ENCODE assay signal across 8 mouse cellular contexts in the genomic region with DNA sequence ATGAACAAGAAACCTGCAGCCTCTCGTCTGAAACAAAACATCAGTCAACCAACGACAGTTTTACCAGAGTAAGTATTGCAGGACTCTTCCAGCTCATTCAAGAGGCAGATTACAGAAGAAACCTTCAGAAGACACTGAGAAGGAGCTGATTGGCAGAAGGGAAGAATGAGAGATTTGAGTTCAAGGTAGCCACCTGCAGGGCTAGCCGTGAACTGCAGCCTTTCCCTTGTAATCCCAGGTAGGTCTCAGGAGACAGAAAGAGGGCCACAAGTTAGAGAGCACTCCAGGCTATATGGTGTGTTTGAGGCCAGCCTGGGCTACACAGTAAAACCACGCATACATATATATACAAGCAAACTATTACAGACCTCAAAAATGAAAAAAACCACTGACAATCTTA. TPM values are rescaled to one million over a fixed set of nuclear protein-coding genes. Genes with fewer than 3 reads are reported as not detected.
DNase-seq lines count a peak whose midpoint lies in the region; ATAC-seq and TF ChIP-seq lines count a peak whose summit lies in the region.

No protein-coding gene starts in this region.

- H3K4me1 ChIP-seq in forebrain, postnatal 0 days (ENCODE audit: insufficient read depth): no peaks in the 10 kb centered on the region; the same call in 1 of the 2 replicates
- peaks cover 9% of the 10 kb centered on the region; the same call in 1 of the 2 replicates for H3K4me1 ChIP-seq in forebrain, embryonic 13.5 days

- H3K9me3 ChIP-seq in forebrain, postnatal 0 days (ENCODE audit: low read length): no peaks in the 10 kb centered on the region
- H3K9me3 ChIP-seq in forebrain, embryonic 13.5 days (replicated peaks): no peaks in the 10 kb centered on the region

- WGBS in forebrain, postnatal 0 days: 81% methylated on average over 4 of the region's 4 CpGs
- 75% methylated on average over 4 of the region's 4 CpGs for WGBS in forebrain, embryonic 13.5 days

- no peak overlapping the region for H3K4me3 ChIP-seq in forebrain, postnatal 0 days (ENCODE audit: low read depth, low read length)
- no peak overlapping the region for H3K4me3 ChIP-seq in forebrain, embryonic 13.5 days

- no peaks in the 10 kb centered on the region for H3K36me3 ChIP-seq in forebrain, postnatal 0 days (ENCODE audit: insufficient read depth)
- H3K36me3 ChIP-seq in forebrain, embryonic 13.5 days (ENCODE audit: poor library complexity, severe bottlenecking): no peaks in the 10 kb centered on the region

- TF ChIP-seq CTCF in forebrain, postnatal 0 days (IDR thresholded peaks at IDR 0.05; ENCODE audit: low read depth): peak; percentile 64

- intact Hi-C loops in left cerebral cortex, postnatal 14 days (cut with DNase I): loop anchor here (10.0 kb wide), 1 partner anchor 197 kb away; no protein-coding TSS in a partner anchor

- no peaks in the 10 kb centered on the region for H3K27me3 ChIP-seq in forebrain, postnatal 0 days (ENCODE audit: insufficient read depth, low read length)
- H3K27me3 ChIP-seq in forebrain, embryonic 13.5 days: no peaks in the 10 kb centered on the region

- DNase-seq in forebrain, postnatal 0 days: no peak
- DNase-seq in urinary bladder, postnatal 25 days (ENCODE audit: low spot score): peak; percentile 40
- no peak for DNase-seq in urinary bladder, postnatal 10 days (ENCODE audit: low spot score)
- DNase-seq in frontal cortex, postnatal 36 days (ENCODE audit: low spot score in 2 of 2): peak; percentile 41 to 71
- peak; percentile 53 to 76 for DNase-seq in left cerebral cortex, postnatal 14 days (ENCODE audit: low spot score in 2 of 2)
- peak; percentile 13 for DNase-seq in retina, postnatal 7 days (ENCODE audit: low read depth, low spot score)
- DNase-seq in natural killer cell, adult 2 months (ENCODE audit: low spot score in 2 of 2): no peak

- H3K9ac ChIP-seq in forebrain, postnatal 0 days: no peak overlapping the region
- no peak overlapping the region for H3K9ac ChIP-seq in forebrain, embryonic 13.5 days

- ATAC-seq in forebrain, postnatal 0 days: no peak
- no peak for ATAC-seq in forebrain, embryonic 13.5 days

- H3K4me2 ChIP-seq in forebrain, postnatal 0 days (ENCODE audit: low read depth): no peak overlapping the region
- no peak overlapping the region for H3K4me2 ChIP-seq in forebrain, embryonic 13.5 days

- no peak overlapping the region for H3K27ac ChIP-seq in forebrain, postnatal 0 days (ENCODE audit: low read depth, low read length)
- no peak overlapping the region for H3K27ac ChIP-seq in forebrain, embryonic 13.5 days

RNA-seq across cellular contexts. Expression of a gene that starts 49.2 kb away (rescaled TPM):
- 11.2 and 16.9 TPM in 2 replicates for total RNA-seq in forebrain, postnatal 0 days (2014; rRNA removed)
- polyA plus RNA-seq in forebrain, postnatal 0 days (2015; fragmentation: Nextera tagmentation; extraction: Ambion mirVana): 9.2 and 12.1 TPM in 2 replicates
- 13.4 and 16.4 TPM in 2 replicates for polyA plus RNA-seq in forebrain, embryonic 13.5 days (2015; fragmentation: Nextera tagmentation; extraction: Ambion mirVana)
- 10 to 100 TPM; 10.0 to 11.4 TPM for total RNA-seq in left cerebral cortex, postnatal 14 days (2021)

Comparison
In these comparisons a context has a peak if more than half of its experiments do, and no peak if none do; other contexts are left out.
1. DNase-seq: peak in urinary bladder, postnatal 25 days (single experiment), frontal cortex, postnatal 36 days (2 of 2), left cerebral cortex, postnatal 14 days (2 of 2) and retina, postnatal 7 days (single experiment); none in forebrain, postnatal 0 days (single experiment), urinary bladder, postnatal 10 days (single experiment) and natural killer cell, adult 2 months (0 of 2).